Mouse (Mus musculus): ENCODE measurements around the gene Olfr250. TPM values are rescaled to one million over a fixed set of nuclear protein-coding genes. Genes with fewer than 3 reads are reported as not detected.
"Not testable (repeated sequence)": the region's sequence is repeated elsewhere in the genome, so short reads cannot be mapped to it uniquely, and the experiment has no call there.

Olfr250 gene
- not detected for total RNA-seq (2021)
- long read RNA-seq, experiment 1: 0 reads
- long read RNA-seq, experiment 2: 0 reads

GRCm38 (mm10) chr9:38366596-38366995, at the start of gene Olfr250:
Gene Olfr250 (plus strand): TSS chr9:38366896.
- DNase-seq: no peak
- intact Hi-C loops (cut with DNase I; ENCODE audit: low total_unique reads): no loop called here

- DNase-seq: no peak
- intact Hi-C loops (cut with DNase I; ENCODE audit: low total_unique reads): no loop called here
Measured at GRCm38 (mm10) chr9:38328760-38329159, 37.9 kb upstream of the Olfr250 start, which contains the start of gene Olfr25. Gene Olfr25 (plus strand): TSS chr9:38329060.

- intact Hi-C loops (cut with DNase I; ENCODE audit: low total_unique reads): no loop called here
- no peak for DNase-seq
Measured at GRCm38 (mm10) chr9:38348111-38348510, 18.6 kb upstream of the Olfr250 start, which contains the start of gene Olfr898. Gene Olfr898 (plus strand): TSS chr9:38348411.

GRCm38 (mm10) chr9:38376786-38377185, 10.1 kb downstream of the Olfr250 start, which contains the start of gene Olfr251:
Gene Olfr251 (plus strand): TSS chr9:38377086.
- intact Hi-C loops (cut with DNase I; ENCODE audit: low total_unique reads): no loop called here
- DNase-seq: no peak

GRCm38 (mm10) chr9:38401398-38401797, 34.7 kb downstream of the Olfr250 start, which contains the start of gene Olfr147:
Gene Olfr147 (plus strand): TSS chr9:38401698.
- intact Hi-C loops (cut with DNase I; ENCODE audit: low total_unique reads): no loop called here
- no peak for DNase-seq

GRCm38 (mm10) chr9:38407502-38407901, 40.8 kb downstream of the Olfr250 start:
- intact Hi-C loops (cut with DNase I; ENCODE audit: low total_unique reads); DNase-seq: not testable (repeated sequence)

- DNase-seq; intact Hi-C loops (cut with DNase I; ENCODE audit: low total_unique reads): not testable (repeated sequence)
Measured at GRCm38 (mm10) chr9:38413502-38413901, 46.8 kb downstream of the Olfr250 start.

Other genes with a start within 250 kb of the Olfr250 start
- not detected for gene Olfr890, start 224.4 kb upstream of the Olfr250 start, total RNA-seq (2021)
- gene Olfr891, start 186.1 kb upstream of the Olfr250 start, total RNA-seq (2021): not detected
- gene Olfr893, start 158.5 kb upstream of the Olfr250 start, total RNA-seq (2021): not detected
- gene Olfr894, start 148.8 kb upstream of the Olfr250 start, total RNA-seq (2021): not detected
- gene Olfr143, start 114.1 kb upstream of the Olfr250 start, total RNA-seq (2021): not detected
- not detected for gene Olfr895, start 99.0 kb upstream of the Olfr250 start, total RNA-seq (2021)
- not detected for gene Olfr896-ps1, start 75.8 kb upstream of the Olfr250 start, total RNA-seq (2021)
- not detected for gene Olfr25, start 37.8 kb upstream of the Olfr250 start, total RNA-seq (2021)
- gene Olfr898, start 18.5 kb upstream of the Olfr250 start, total RNA-seq (2021): not detected
- gene Olfr251, start 10.2 kb downstream of the Olfr250 start, total RNA-seq (2021): not detected
- not detected for gene Olfr147, start 34.8 kb downstream of the Olfr250 start, total RNA-seq (2021)
- gene Olfr901, start 62.6 kb downstream of the Olfr250 start, total RNA-seq (2021): not detected
- gene Olfr902, start 80.8 kb downstream of the Olfr250 start, total RNA-seq (2021): not detected
- gene Olfr904, start 96.2 kb downstream of the Olfr250 start, total RNA-seq (2021): not detected
- not detected for gene Olfr905, start 104.2 kb downstream of the Olfr250 start, total RNA-seq (2021)
- gene Olfr906, start 120.2 kb downstream of the Olfr250 start, total RNA-seq (2021): not detected
- gene Olfr907, start 128.9 kb downstream of the Olfr250 start, total RNA-seq (2021): not detected
- not detected for gene Olfr911-ps1, start 154.7 kb downstream of the Olfr250 start, total RNA-seq (2021)
- not detected for gene Olfr910, start 171.0 kb downstream of the Olfr250 start, total RNA-seq (2021)
- not detected for gene Olfr912, start 213.3 kb downstream of the Olfr250 start, total RNA-seq (2021)
- gene Olfr913, start 225.9 kb downstream of the Olfr250 start, total RNA-seq (2021): not detected
- gene Olfr914, start 238.2 kb downstream of the Olfr250 start, total RNA-seq (2021): not detected

Data from gastrocnemius, postnatal 14 days (tissue).